Mouse (Mus musculus): ENCODE measurements at regions not wholly inside any gene's neighbourhood (a gene's known extent, or its start where the extent isn't known, plus 50 kb on each side); places are given as distances from the start of the nearest gene placed in this dataset.

GRCm38 (mm10) chr1:177616335-177617239 is 113.0 kb upstream of the 1700016C15Rik start:
- DNase-seq (ENCODE audit: low read depth), result no peak

- DNase-seq (ENCODE audit: low read depth), result no peak
Observed at GRCm38 (mm10) chr1:177620501-177621099, 109.0 kb upstream of the 1700016C15Rik start.

- no peak for DNase-seq (ENCODE audit: low read depth)
Observed at GRCm38 (mm10) chr1:177621854-177622590, 107.6 kb upstream of the 1700016C15Rik start.

GRCm38 (mm10) chr1:177623304-177623726 is 106.3 kb upstream of the 1700016C15Rik start:
- DNase-seq (ENCODE audit: low read depth), result no peak

- DNase-seq (ENCODE audit: low read depth), result no peak
Observed at GRCm38 (mm10) chr1:177623735-177624134, 105.9 kb upstream of the 1700016C15Rik start.

- DNase-seq (ENCODE audit: low read depth), result no peak
Observed at GRCm38 (mm10) chr1:177627814-177628213, 101.8 kb upstream of the 1700016C15Rik start.

- DNase-seq (ENCODE audit: low read depth), result no peak
Observed at GRCm38 (mm10) chr1:177633966-177634602, 95.5 kb upstream of the 1700016C15Rik start.

GRCm38 (mm10) chr1:177637061-177637460 is 92.6 kb upstream of the 1700016C15Rik start:
- DNase-seq (ENCODE audit: low read depth), result no peak

- no peak for DNase-seq (ENCODE audit: low read depth)
Observed at GRCm38 (mm10) chr1:177638381-177638780, 91.2 kb upstream of the 1700016C15Rik start.

GRCm38 (mm10) chr1:177639931-177640846 is 89.4 kb upstream of the 1700016C15Rik start:
- DNase-seq (ENCODE audit: low read depth), result no peak

- DNase-seq (ENCODE audit: low read depth), result no peak
Observed at GRCm38 (mm10) chr1:177642712-177643467, 86.7 kb upstream of the 1700016C15Rik start.

GRCm38 (mm10) chr1:177643662-177644061 is 86.0 kb upstream of the 1700016C15Rik start:
- no peak for DNase-seq (ENCODE audit: low read depth)

GRCm38 (mm10) chr1:177644214-177644613 is 85.4 kb upstream of the 1700016C15Rik start:
- DNase-seq (ENCODE audit: low read depth), result no peak

- no peak for DNase-seq (ENCODE audit: low read depth)
Observed at GRCm38 (mm10) chr1:177645327-177645726, 84.3 kb upstream of the 1700016C15Rik start.

GRCm38 (mm10) chr1:177645897-177646535 is 83.6 kb upstream of the 1700016C15Rik start:
- no peak for DNase-seq (ENCODE audit: low read depth)

GRCm38 (mm10) chr1:177647876-177648275 is 81.7 kb upstream of the 1700016C15Rik start:
- DNase-seq (ENCODE audit: low read depth), result no peak

GRCm38 (mm10) chr1:177648974-177649373 is 80.6 kb upstream of the 1700016C15Rik start:
- DNase-seq (ENCODE audit: low read depth), result peak; percentile 95

GRCm38 (mm10) chr1:177651219-177651618 is 78.4 kb upstream of the 1700016C15Rik start:
- DNase-seq (ENCODE audit: low read depth), result no peak

- no peak for DNase-seq (ENCODE audit: low read depth)
Observed at GRCm38 (mm10) chr1:177663163-177663562, 66.5 kb upstream of the 1700016C15Rik start.
